Mouse (Mus musculus): ENCODE data around the gene Zfp59.
A peak's percentile ranks its signal among the peaks of the same experiment; 100 is the strongest.
"Not testable (repeated sequence)": the region's sequence is repeated elsewhere in the genome, so short reads cannot be mapped to it uniquely, and the experiment has no call there.

Gene Zfp59

GRCm38 (mm10) chr7:27838323-27839249 lies at the start of gene Zfp59:
Gene Zfp59 (plus strand): TSS chr7:27838607.
- DNase-seq, result peak; percentile 92

- no peak for DNase-seq
These were observed 49.1 kb upstream of the Zfp59 start for GRCm38 (mm10) chr7:27789306-27789705.

DNA sequence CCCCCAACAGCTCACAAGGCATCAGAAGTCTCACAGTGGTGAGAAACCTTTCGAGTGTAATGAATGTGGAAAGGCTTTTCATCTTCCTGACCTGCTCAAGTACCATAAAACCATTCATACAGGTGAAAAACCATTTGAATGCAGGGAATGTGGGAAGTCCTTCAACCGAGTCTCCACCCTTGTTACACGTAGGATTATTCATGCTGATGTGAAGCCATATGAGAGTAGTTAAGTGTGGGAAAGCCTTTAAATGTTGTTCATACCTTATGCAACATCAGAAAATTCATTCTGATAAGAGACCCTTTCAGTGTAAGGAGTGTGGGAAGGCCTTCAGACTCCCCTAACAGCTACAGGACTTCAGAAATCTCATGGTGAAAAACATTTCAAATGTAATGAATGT lies 44.5 kb upstream of the Zfp59 start:
- DNase-seq, result not testable (repeated sequence)

- no peak for DNase-seq
These were observed 43.8 kb upstream of the Zfp59 start for GRCm38 (mm10) chr7:27794566-27794965.

GRCm38 (mm10) chr7:27797906-27798811 lies 40.2 kb upstream of the Zfp59 start:
- no peak for DNase-seq

GRCm38 (mm10) chr7:27801137-27801536 lies 37.3 kb upstream of the Zfp59 start:
- no peak for DNase-seq

- no peak for DNase-seq
These were observed 35.4 kb upstream of the Zfp59 start for GRCm38 (mm10) chr7:27802986-27803385.

DNA sequence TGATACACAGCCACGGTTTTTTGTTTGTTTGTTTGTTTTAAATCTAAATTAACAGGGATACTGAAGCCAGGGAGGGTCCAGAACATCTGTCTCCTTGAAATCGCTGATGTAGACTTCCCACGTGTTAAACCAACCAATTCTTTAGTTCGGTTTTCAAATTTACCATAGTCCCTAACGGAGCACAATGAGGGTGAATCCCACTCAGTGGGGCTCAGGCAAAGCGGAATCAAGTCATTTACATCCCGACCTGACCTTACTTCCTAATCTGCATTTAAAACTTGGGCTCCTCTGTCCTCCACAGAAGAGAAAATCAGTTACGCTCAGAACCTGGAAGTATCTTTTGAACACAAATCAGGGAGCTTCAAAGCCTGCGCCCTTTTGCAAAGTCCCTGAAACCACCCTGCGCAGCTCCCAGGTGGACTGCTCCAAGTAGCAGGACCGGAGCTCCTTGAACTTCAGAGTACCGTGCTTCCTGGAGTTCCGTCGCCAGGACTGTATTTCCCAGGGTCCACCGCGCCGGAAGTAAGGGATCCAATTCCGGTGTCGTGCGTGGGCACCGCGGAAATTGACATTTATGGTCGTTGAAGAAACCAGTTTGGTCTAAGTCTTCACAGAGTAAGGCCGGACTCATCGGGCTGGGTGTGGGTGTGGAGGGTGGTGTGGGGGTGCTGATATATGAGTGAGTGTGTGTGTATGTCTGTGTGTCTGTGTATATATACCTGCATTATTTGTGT lies 33.9 kb upstream of the Zfp59 start:
- DNase-seq, result peak; percentile 83

GRCm38 (mm10) chr7:27806896-27807295 lies 31.5 kb upstream of the Zfp59 start, which contains the start of gene Zfp626:
Gene Zfp626 (plus strand): TSS chr7:27807196.
- not testable (repeated sequence) for DNase-seq

GRCm38 (mm10) chr7:27807305-27807704 lies 31.1 kb upstream of the Zfp59 start:
- DNase-seq, result not testable (repeated sequence)

- DNase-seq, result no peak
These were observed 19.8 kb upstream of the Zfp59 start for GRCm38 (mm10) chr7:27818526-27819110.

GRCm38 (mm10) chr7:27822611-27823010 lies 15.8 kb upstream of the Zfp59 start:
- DNase-seq, result no peak

- DNase-seq, result no peak
These were observed 4.3 kb upstream of the Zfp59 start for GRCm38 (mm10) chr7:27834131-27834530.

GRCm38 (mm10) chr7:27837896-27838295 lies 511 bp upstream of the Zfp59 start:
- DNase-seq, result no peak

GRCm38 (mm10) chr7:27839596-27839995 lies 1.2 kb downstream of the Zfp59 start:
- no peak for DNase-seq

DNA sequence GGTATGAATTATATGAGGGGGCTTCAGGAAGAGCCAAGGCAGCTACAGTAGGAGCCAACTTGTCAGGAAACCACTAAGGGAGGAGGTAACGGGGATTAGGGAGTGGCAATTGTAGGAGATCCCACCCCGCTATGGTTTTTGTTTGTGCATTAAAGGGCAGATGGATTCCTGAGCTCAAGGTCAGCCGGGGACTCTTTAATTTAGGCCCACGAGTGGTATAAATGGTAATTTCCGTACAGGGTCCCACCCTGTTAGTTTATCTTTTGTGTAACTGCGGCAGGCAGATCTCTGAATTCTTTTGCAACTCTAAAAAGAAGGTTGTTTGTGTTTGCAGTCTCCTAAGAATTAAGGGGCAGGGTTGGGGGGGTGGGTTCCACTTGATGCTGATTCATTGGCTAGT lies 1.7 kb downstream of the Zfp59 start:
- DNase-seq, result no peak

- no peak for DNase-seq
These were observed 18.8 kb downstream of the Zfp59 start, which contains the start of gene Zfp607a for GRCm38 (mm10) chr7:27857227-27857626. Gene Zfp607a (plus strand): TSS chr7:27857527.

- no peak for DNase-seq
These were observed 21.2 kb downstream of the Zfp59 start for GRCm38 (mm10) chr7:27859301-27860251.

GRCm38 (mm10) chr7:27860396-27861235 lies 22.2 kb downstream of the Zfp59 start:
- DNase-seq, result peak; percentile 83

DNA sequence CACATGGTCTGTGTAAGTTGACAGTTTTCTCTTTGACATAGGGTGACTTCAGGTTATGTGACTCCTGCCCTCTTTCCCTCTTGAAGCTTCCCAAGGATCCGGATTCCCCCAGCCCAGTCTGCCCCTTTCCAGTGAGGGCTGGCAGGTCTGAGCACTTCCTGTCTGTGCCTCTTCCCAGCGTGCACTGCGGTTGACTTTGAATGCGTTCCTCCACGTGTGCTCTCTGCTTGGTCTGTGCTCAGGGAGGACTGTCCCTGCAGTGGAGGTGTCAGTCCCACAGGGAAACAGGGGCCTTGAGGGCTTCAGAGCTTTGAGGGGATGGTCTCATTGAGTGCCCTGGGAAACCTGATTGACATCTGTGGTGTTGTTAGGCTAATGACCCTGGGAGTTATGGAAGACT lies 24.2 kb downstream of the Zfp59 start:
- not testable (repeated sequence) for DNase-seq
